Mouse (Mus musculus): ENCODE data around the gene Eed.

DNA sequence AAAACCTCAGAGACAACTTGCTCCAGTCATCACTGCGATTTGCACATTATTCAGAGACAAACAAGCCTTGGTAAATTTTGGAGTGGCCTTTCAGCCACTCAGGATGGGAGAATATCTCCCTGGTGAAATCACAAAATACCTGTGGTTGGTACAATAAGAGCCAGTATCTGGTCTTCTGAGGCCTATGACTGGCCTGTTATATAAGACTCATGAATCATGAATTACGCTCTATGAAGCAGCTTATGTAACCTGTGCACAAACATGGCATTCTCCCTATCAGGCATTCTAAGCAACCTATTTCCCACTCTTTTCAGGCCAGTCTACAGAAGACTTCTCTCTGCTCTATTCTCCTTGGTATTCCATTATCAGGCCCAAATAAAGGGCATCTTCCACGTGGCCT is 68.4 kb downstream of the Eed start:
- no peak for TF ChIP-seq ZNF384 (IDR thresholded peaks at IDR 0.05; ENCODE audit: low read depth, low read length)
- no peak for TF ChIP-seq ZC3H11A (IDR thresholded peaks at IDR 0.05; ENCODE audit: borderline replicate concordance, low read depth, low read length)
- TF ChIP-seq HCFC1 (IDR thresholded peaks at IDR 0.05; ENCODE audit: borderline replicate concordance, insufficient read depth, low read length) = no peak
